Mouse (Mus musculus) natural killer cell, adult 2 months (primary cell): Measurements from ENCODE around the gene Chd1.
A peak's percentile ranks its signal among the peaks of the same experiment; 100 is the strongest.

Source experiments
- DNase-seq, 2 experiments: peaks; one replicate each; pipeline ENCODE4 v3.0.0; 2022; ENCODE audit warnings: low spot score in 2 of 2

Gene Chd1

GRCm38 (mm10) chr17:15704475-15705300 is at the start of gene Chd1:
Gene Chd1 (plus strand): TSS chr17:15704967.
- DNase-seq, result peak; percentile 86 to 91

- DNase-seq, result no peak
Observed at GRCm38 (mm10) chr17:15656881-15657607, 47.7 kb upstream of the Chd1 start.

GRCm38 (mm10) chr17:15672870-15673269 is 31.9 kb upstream of the Chd1 start:
- no peak for DNase-seq

GRCm38 (mm10) chr17:15677970-15678645 is 26.7 kb upstream of the Chd1 start:
- no peak for DNase-seq

- DNase-seq, result no peak
Observed at GRCm38 (mm10) chr17:15679966-15680630, 24.7 kb upstream of the Chd1 start.

GRCm38 (mm10) chr17:15680661-15681060 is 24.1 kb upstream of the Chd1 start:
- no peak for DNase-seq

- no peak for DNase-seq
Observed at GRCm38 (mm10) chr17:15686396-15686795, 18.4 kb upstream of the Chd1 start.

- DNase-seq, result no peak
Observed at GRCm38 (mm10) chr17:15690304-15690703, 14.5 kb upstream of the Chd1 start.

- DNase-seq, result no peak
Observed at GRCm38 (mm10) chr17:15695566-15695965, 9.2 kb upstream of the Chd1 start.

- no peak for DNase-seq
Observed at GRCm38 (mm10) chr17:15698956-15699355, 5.8 kb upstream of the Chd1 start.

- no peak for DNase-seq
Observed at GRCm38 (mm10) chr17:15701505-15701904, 3.3 kb upstream of the Chd1 start.

- DNase-seq, result no peak
Observed at GRCm38 (mm10) chr17:15704158-15704474, 651 bp upstream of the Chd1 start.

GRCm38 (mm10) chr17:15705303-15706284 is 827 bp downstream of the Chd1 start:
- peak; percentile 46 to 62 for DNase-seq

- peak; percentile 41 to 66 for DNase-seq
Observed at GRCm38 (mm10) chr17:15714507-15714906, 9.7 kb downstream of the Chd1 start.

- DNase-seq, result peak; percentile 29 to 53
Observed at GRCm38 (mm10) chr17:15715013-15715902, 10.5 kb downstream of the Chd1 start.

- DNase-seq, result no peak
Observed at GRCm38 (mm10) chr17:15715940-15716339, 11.2 kb downstream of the Chd1 start.

- no peak for DNase-seq
Observed at GRCm38 (mm10) chr17:15720841-15721240, 16.1 kb downstream of the Chd1 start.

- DNase-seq, result no peak
Observed at GRCm38 (mm10) chr17:15723291-15723690, 18.5 kb downstream of the Chd1 start.

GRCm38 (mm10) chr17:15723866-15724475 is 19.2 kb downstream of the Chd1 start:
- DNase-seq, result peak; percentile 32 to 37
